Mouse (Mus musculus): ENCODE measurements at regions not wholly inside any gene's neighbourhood (a gene's known extent, or its start where the extent isn't known, plus 50 kb on each side); places are given as distances from the start of the nearest gene placed in this dataset.

GRCm38 (mm10) chrX:156598070-156598469, 817.0 kb downstream of the Phex start:
- DNase-seq: no peak

GRCm38 (mm10) chrX:156594735-156595134, 820.4 kb downstream of the Phex start:
- peak in 1 of 2 experiments; percentile 0 for DNase-seq
